Mouse (Mus musculus): ENCODE results near the gene Gm49358.
A peak's percentile ranks its signal among the peaks of the same experiment; 100 is the strongest.

- TF ChIP-seq CTCF (conservative IDR thresholded peaks at IDR 0.05; ENCODE audit: low read length) (peak; percentile 58), NANOG (IDR thresholded peaks at IDR 0.05; ENCODE audit: borderline replicate concordance, low read length) (no peak), POU5F1 (IDR thresholded peaks at IDR 0.05; ENCODE audit: borderline replicate concordance, low read length) (no peak)
These were observed 99.7 kb downstream of the Gm49358 start for GRCm38 (mm10) chr10:86863429-86863828.

Data from E14TG2a.4 (cell line).